Mouse (Mus musculus) CH12.LX (cell line): Measurements from ENCODE around the gene Fam193b. TPM values are rescaled to one million over a fixed set of nuclear protein-coding genes. Genes with fewer than 3 reads are reported as not detected.

Experiments
- DNase-seq: peaks from one replicate; pipeline ENCODE4 v3.0.0-alpha.2; 2013; ENCODE audit errors: extremely low read depth
- H3K27ac ChIP-seq: 2 replicates; pipeline ENCODE4 v1.5.1; 2012; ENCODE audit warnings: low read depth, mild to moderate bottlenecking, control low read depth, moderate library complexity; ENCODE audit not compliant: insufficient read depth
- H3K27me3 ChIP-seq: replicated peaks from 2 replicates; pipeline ENCODE3; 2012; ENCODE audit warnings: inconsistent platforms
- H3K36me3 ChIP-seq, 2 experiments: replicated peaks in 1 of 2; 2 replicates each; pipeline versions ENCODE3 to v1.6.1; 2012; ENCODE audit warnings: inconsistent platforms in 1 of 2, low read length in 1 of 2, mild to moderate bottlenecking in 1 of 2, mixed read lengths in 1 of 2, moderate library complexity in 1 of 2; ENCODE audit not compliant: control insufficient read depth in 1 of 2, insufficient read depth in 1 of 2
- H3K4me1 ChIP-seq, 2 experiments: 2 replicates each; pipeline ENCODE4 v1.6.1; 2012; ENCODE audit warnings: inconsistent platforms in 1 of 2, moderate library complexity in 1 of 2; ENCODE audit not compliant: insufficient read depth in 2 of 2, control insufficient read depth in 1 of 2
- H3K4me2 ChIP-seq: 2 replicates; pipeline ENCODE4 v1.6.1; 2012; ENCODE audit warnings: low read depth, mild to moderate bottlenecking, control low read depth; ENCODE audit not compliant: poor library complexity, insufficient read depth, severe bottlenecking
- H3K4me3 ChIP-seq, 3 experiments: fragments of 150-350 bp in 1 of 3; sonication (generic) in 1 of 3; replicated peaks in 1 of 3; 2 replicates each; pipeline versions ENCODE3 to v1.5.1; 2011 to 2012; ENCODE audit warnings: low read depth in 2 of 3, low read length in 2 of 3, mild to moderate bottlenecking in 2 of 3, moderate library complexity in 2 of 3, control low read depth in 1 of 3, improper control_type of control experiment in 1 of 3, inconsistent platforms in 1 of 3, mixed read lengths in 1 of 3; ENCODE audit not compliant: poor library complexity in 1 of 3
- H3K79me2 ChIP-seq: replicated peaks from 2 replicates; pipeline ENCODE4 v1.6.1; 2012; ENCODE audit warnings: mild to moderate bottlenecking, moderate library complexity; ENCODE audit not compliant: control insufficient read depth, poor library complexity, insufficient read depth, severe bottlenecking; ENCODE audit errors: extremely low read depth
- H3K9ac ChIP-seq: 2 replicates; pipeline ENCODE4 v1.6.1; 2012; ENCODE audit warnings: low read depth, mild to moderate bottlenecking, control low read depth, moderate library complexity; ENCODE audit not compliant: insufficient read depth
- H3K9me3 ChIP-seq: replicated peaks from 2 replicates; pipeline ENCODE3; 2012; ENCODE audit warnings: low read length, inconsistent platforms, mixed read lengths
- BHLHE40 ChIP-seq: IDR thresholded peaks from 2 replicates; pipeline ENCODE4 v1.6.1; 2011; ENCODE audit warnings: mild to moderate bottlenecking, low read depth, low read length, improper control_type of control experiment
- CHD2 ChIP-seq: IDR thresholded peaks from 2 replicates; pipeline ENCODE4 v1.6.1; 2011; ENCODE audit warnings: low read length, improper control_type of control experiment
- CTCF ChIP-seq, 2 experiments: IDR thresholded peaks in 1 of 2; conservative IDR thresholded peaks in 1 of 2; 2 replicates each; pipeline ENCODE4 v1.5.1; 2011 to 2012; ENCODE audit warnings: low read depth in 2 of 2, low read length in 2 of 2, improper control_type of control experiment in 1 of 2, inconsistent platforms in 1 of 2, mild to moderate bottlenecking in 1 of 2, moderate library complexity in 1 of 2
- HCFC1 ChIP-seq: IDR thresholded peaks from 2 replicates; pipeline ENCODE4 v1.6.1; 2012; ENCODE audit warnings: low read depth, mild to moderate bottlenecking, inconsistent platforms, low read length, improper control_type of control experiment
- JUN ChIP-seq: IDR thresholded peaks from 2 replicates; pipeline ENCODE4 v1.6.1; 2011; ENCODE audit warnings: low read depth, mild to moderate bottlenecking, low read length, improper control_type of control experiment, moderate library complexity; ENCODE audit not compliant: insufficient read depth
- JUND ChIP-seq: conservative IDR thresholded peaks from 2 replicates; pipeline ENCODE4 v1.6.1; 2011; ENCODE audit warnings: low read depth, low read length, improper control_type of control experiment
- MAFK ChIP-seq: IDR thresholded peaks from 2 replicates; pipeline ENCODE4 v1.6.1; 2011; ENCODE audit warnings: low read length, improper control_type of control experiment; ENCODE audit not compliant: insufficient replicate concordance
- MAX ChIP-seq: IDR thresholded peaks from 2 replicates; pipeline ENCODE4 v1.6.1; 2011; ENCODE audit warnings: low read length, improper control_type of control experiment
- NELFE ChIP-seq: IDR thresholded peaks from 2 replicates; pipeline ENCODE4 v1.6.1; 2011; ENCODE audit warnings: low read depth, low read length, improper control_type of control experiment
- POLR2A ChIP-seq: IDR thresholded peaks from 2 replicates; pipeline ENCODE4 v1.6.1; 2011; ENCODE audit warnings: low read depth, mild to moderate bottlenecking, improper control_type of control experiment, low read length
- POLR2AphosphoS2 ChIP-seq: IDR thresholded peaks from 2 replicates; pipeline ENCODE4 v1.6.1; 2011; ENCODE audit warnings: low read depth, low read length, improper control_type of control experiment
- RAD21 ChIP-seq: IDR thresholded peaks from 2 replicates; pipeline ENCODE4 v1.6.1; 2011; ENCODE audit warnings: low read depth, mild to moderate bottlenecking, low read length, improper control_type of control experiment, moderate library complexity
- SIN3A ChIP-seq: IDR thresholded peaks from 2 replicates; pipeline ENCODE4 v1.6.1; 2012; ENCODE audit warnings: low read length, improper control_type of control experiment, inconsistent platforms
- TCF12 ChIP-seq: IDR thresholded peaks from 2 replicates; pipeline ENCODE4 v1.6.1; 2014; ENCODE audit warnings: low read depth, mild to moderate bottlenecking, inconsistent platforms, low read length, improper control_type of control experiment
- UBTF ChIP-seq: IDR thresholded peaks from 2 replicates; pipeline ENCODE4 v1.6.1; 2012; ENCODE audit warnings: low read depth, mild to moderate bottlenecking, inconsistent platforms, low read length, improper control_type of control experiment, moderate library complexity
- USF1 ChIP-seq: IDR thresholded peaks from 2 replicates; pipeline ENCODE4 v1.6.1; 2014; ENCODE audit warnings: low read depth, mild to moderate bottlenecking, inconsistent platforms, low read length, improper control_type of control experiment
- ZC3H11A ChIP-seq: IDR thresholded peaks from 2 replicates; pipeline ENCODE4 v1.6.1; 2012; ENCODE audit warnings: low read depth, mild to moderate bottlenecking, inconsistent platforms, low read length, improper control_type of control experiment
- ZMIZ1 ChIP-seq: IDR thresholded peaks from 2 replicates; pipeline ENCODE4 v1.6.1; 2012; ENCODE audit warnings: low read depth, mild to moderate bottlenecking, inconsistent platforms, low read length, improper control_type of control experiment
- ZNF384 ChIP-seq: IDR thresholded peaks from 2 replicates; pipeline ENCODE4 v1.6.1; 2012; ENCODE audit warnings: low read depth, low read length, improper control_type of control experiment, inconsistent platforms
- dilution Hi-C: fragments of 300-500 bp; cut with MboI; formaldehyde crosslinking; loops from 2 replicates; pipeline ENCODE4 v1.14.3; 2020; ENCODE audit warnings: low sequenced_read_pairs; ENCODE audit not compliant: extremely low pct_unique_long_range_greater_than_20kb, extremely low pct_ligation_motif_present
- in situ Hi-C: fragments of 300-500 bp; cut with MboI; formaldehyde crosslinking; loops from 3 replicates; pipeline ENCODE4 v1.14.3; 2019; ENCODE audit warnings: low sequenced_read_pairs, low pct_ligation_motif_present, low pct_unique_long_range_greater_than_20kb, mixed read lengths
- polyA plus RNA-seq: library from polyadenylated mRNA; unstranded; fragments of >175 nt; gene quantifications from 2 replicates; pipeline ENCODE4 v1.2.1, GENCODE M21; 2012; ENCODE audit warnings: low read depth; ENCODE audit not compliant: insufficient read length
- total RNA-seq, 2 experiments: library from RNA; depleted of rRNA; stranded (reverse); fragments of 300-350 nt in 1 of 2; fragments of >200 nt in 1 of 2; gene quantifications; 2 replicates each; pipeline ENCODE4 v1.2.3; 2012 to 2014

Gene Fam193b
- total and polyA plus RNA-seq, 3 experiments = 9.2 to 22.4 (median 17.9) TPM

DNA sequence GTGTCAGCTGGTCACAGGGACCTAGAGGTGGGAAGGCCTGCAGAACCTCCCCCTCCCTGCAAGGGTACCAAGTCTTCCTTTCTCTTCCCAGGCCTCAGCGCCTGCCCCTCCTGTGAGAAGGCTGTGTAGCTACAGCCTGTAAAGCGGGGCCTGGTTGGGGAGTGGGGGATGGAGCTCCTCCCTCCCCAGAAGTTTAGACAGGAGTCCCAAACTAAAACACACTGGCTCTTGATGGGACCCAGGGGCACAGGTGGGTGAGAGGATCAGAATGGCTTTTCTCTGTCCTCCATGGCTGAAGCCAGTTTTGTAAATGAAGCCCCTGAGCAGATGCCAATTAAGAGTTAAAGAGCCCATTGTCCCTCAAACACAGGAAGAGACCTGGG, 36.7 kb upstream of the Fam193b start:
- Histone ChIP-seq H3K36me3 (peaks cover 34 to 84% of the 10 kb centered on the region in 2 experiments), H3K4me1 (no peaks in the 10 kb centered on the region), H3K9me3 (no peaks in the 10 kb centered on the region), H3K4me3 (no peak overlapping the region), H3K79me2 (no peaks in the 10 kb centered on the region), H3K9ac (no peak overlapping the region), H3K4me2 (no peak overlapping the region), H3K27me3 (no peaks in the 10 kb centered on the region), H3K27ac (no peak overlapping the region)
- dilution Hi-C loops = no loop called here
- DNase-seq = no peak
- in situ Hi-C loops = loop anchor here (10.0 kb wide), 1 partner anchor 117 kb away; the partner anchor contains the start of gene Pcbd2
- TF ChIP-seq ZC3H11A = no peak

DNA sequence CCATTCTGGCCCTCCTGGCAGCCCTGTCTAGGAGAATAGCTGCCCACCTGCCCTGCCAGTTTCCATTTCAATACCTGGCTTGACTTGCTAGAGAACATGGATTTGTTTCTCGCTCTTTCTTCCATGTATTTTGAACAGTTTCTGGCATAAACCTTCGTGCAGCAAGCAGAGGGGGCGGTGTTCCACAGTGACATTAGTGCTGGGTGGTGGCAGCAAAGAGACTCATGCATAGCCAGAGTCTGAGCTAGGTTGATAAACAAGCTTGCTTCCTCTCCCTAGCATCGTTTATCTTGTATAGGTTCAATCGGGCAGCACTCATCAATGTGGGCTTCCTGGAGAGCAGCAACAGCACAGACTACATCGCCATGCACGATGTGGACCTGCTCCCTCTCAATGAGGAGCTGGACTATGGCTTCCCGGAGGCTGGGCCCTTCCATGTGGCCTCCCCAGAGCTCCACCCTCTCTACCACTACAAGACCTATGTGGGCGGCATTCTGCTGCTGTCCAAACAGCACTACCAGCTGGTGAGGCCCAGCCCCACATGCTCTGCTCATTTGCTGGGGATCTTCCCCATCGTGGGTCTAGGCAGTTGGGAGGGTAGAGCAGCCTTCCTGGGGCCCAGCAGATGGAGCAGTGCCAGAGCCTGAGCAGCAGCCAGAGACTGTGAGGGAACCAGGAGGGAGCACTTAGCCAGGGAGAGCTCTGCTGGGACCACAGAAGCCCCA, 36.1 kb upstream of the Fam193b start:
- Histone ChIP-seq H3K4me2 (no peak overlapping the region), H3K27me3 (no peaks in the 10 kb centered on the region), H3K27ac (no peak overlapping the region), H3K4me1 (no peaks in the 10 kb centered on the region), H3K79me2 (no peaks in the 10 kb centered on the region), H3K9ac (no peak overlapping the region), H3K9me3 (no peaks in the 10 kb centered on the region), H3K4me3 (no peak overlapping the region), H3K36me3 (peaks cover 36 to 86% of the 10 kb centered on the region in 2 experiments)
- TF ChIP-seq TCF12 (no peak), ZNF384 (no peak), POLR2AphosphoS2 (no peak), MAFK (no peak), CTCF (conservative IDR thresholded peaks at IDR 0.05 in 1 of 2, IDR thresholded peaks at IDR 0.05 in 1 of 2; ENCODE audit: low read depth in 2 of 2, low read length in 2 of 2) (no peak), NELFE (no peak), HCFC1 (no peak), BHLHE40 (no peak), POLR2A (no peak), MAX (no peak), RAD21 (no peak), CHD2 (no peak), USF1 (no peak), ZMIZ1 (no peak), JUN (no peak), ZC3H11A (no peak), JUND (no peak), UBTF (no peak), SIN3A (no peak)
- no peak for DNase-seq
- dilution Hi-C loops = no loop called here
- in situ Hi-C loops = loop anchor here (10.0 kb wide), 1 partner anchor 118 kb away; the partner anchor contains the start of gene Pcbd2
